Mouse (Mus musculus): ENCODE measurements around the gene Cox14. TPM values are rescaled to one million over a fixed set of nuclear protein-coding genes. Genes with fewer than 3 reads are reported as not detected.
A peak's percentile ranks its signal among the peaks of the same experiment; 100 is the strongest.

Gene Cox14
- polyA plus RNA-seq, 1 experiment from 2014 or later: 241 TPM

DNA sequence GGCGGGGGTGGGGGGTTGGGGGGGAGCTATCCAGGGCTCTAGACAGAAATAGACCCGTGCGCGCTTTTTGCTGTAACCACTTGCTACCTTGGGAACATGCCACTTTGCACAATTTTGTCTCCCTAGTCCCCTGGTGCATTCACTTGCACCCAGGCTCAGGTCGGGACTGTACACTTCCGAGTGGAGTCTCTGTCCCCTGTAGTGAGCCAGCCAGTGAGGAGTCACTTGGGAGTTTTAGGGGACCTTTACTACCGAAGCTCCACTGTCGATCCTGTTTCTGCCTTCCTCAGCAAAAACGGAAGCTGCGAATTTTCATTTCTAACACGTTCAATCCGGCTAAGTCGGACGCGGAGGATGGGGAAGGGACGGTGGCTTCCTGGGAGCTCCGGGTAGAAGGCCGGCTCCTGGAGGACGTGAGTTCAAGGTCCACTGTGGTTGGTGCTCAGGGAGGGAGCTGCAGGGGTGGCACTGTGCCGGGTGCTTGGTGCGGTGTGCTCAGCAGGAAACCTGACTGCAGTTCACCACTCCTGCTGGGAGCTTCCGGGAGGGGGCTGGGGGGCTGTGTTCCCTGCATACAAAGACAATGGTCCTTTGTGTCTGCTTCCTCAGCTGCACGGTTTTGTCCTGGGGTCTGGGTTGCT lies 21.3 kb upstream of the Cox14 start:
- peak overlapping the region; percentile 42 for H3K4me3 ChIP-seq (ENCODE audit: low read length)
- H3K4me1 ChIP-seq (ENCODE audit: control insufficient read depth, insufficient read depth, low read length): peaks cover 37% of the 10 kb centered on the region
- peak overlapping the region; percentile 95 for H3K27ac ChIP-seq (ENCODE audit: low read length)
- H3K36me3 ChIP-seq (ENCODE audit: control insufficient read depth, insufficient read depth): peaks cover 29% of the 10 kb centered on the region
- no peaks in the 10 kb centered on the region for H3K9me3 ChIP-seq (replicated peaks; ENCODE audit: control insufficient read depth, low read length)
- peak overlapping the region; percentile 82 for H3K4me2 ChIP-seq (ENCODE audit: low read depth, low read length)
- no peaks in the 10 kb centered on the region for H3K27me3 ChIP-seq (ENCODE audit: control insufficient read depth, insufficient read depth, low read length)
- no peak for ATAC-seq (replicated peaks; ENCODE audit: extremely low read depth, insufficient read depth, low FRiP score)
- 38% methylated on average over 23 of the region's 23 CpGs for WGBS
- peak overlapping the region; percentile 70 for H3K9ac ChIP-seq (ENCODE audit: low read length)

DNA sequence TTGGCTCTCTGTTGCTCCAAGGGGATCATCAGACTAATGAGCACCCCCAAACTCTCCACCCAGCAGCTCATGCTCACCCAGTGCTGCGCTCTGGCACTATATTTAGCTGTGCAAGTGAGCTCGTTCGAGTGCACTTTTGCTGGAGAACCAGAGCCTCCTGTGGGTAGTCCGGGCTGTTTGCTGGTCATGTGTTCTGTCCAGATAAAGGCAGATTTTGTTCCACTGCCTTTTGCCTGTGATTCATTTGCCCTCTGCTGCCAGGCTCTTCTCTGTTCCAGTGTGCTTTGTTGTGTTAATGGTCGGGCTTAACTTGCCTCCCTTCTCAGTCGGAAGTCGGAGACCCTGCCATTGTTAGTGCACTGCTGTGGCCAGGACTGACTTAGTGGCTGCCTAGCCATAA lies 20.5 kb upstream of the Cox14 start:
- WGBS: 37% methylated on average over 7 of the region's 7 CpGs
- Histone ChIP-seq H3K4me1 (ENCODE audit: control insufficient read depth, insufficient read depth, low read length) (peaks cover 37% of the 10 kb centered on the region), H3K9me3 (replicated peaks; ENCODE audit: control insufficient read depth, low read length) (no peaks in the 10 kb centered on the region), H3K27ac (ENCODE audit: low read length) (peak overlapping the region; percentile 95), H3K9ac (ENCODE audit: low read length) (peak overlapping the region; percentile 70), H3K4me3 (ENCODE audit: low read length) (peak overlapping the region; percentile 42), H3K27me3 (ENCODE audit: control insufficient read depth, insufficient read depth, low read length) (no peaks in the 10 kb centered on the region), H3K36me3 (ENCODE audit: control insufficient read depth, insufficient read depth) (peaks cover 36% of the 10 kb centered on the region), H3K4me2 (ENCODE audit: low read depth, low read length) (peak overlapping the region; percentile 82)
- peak; percentile 54 for ATAC-seq (replicated peaks; ENCODE audit: extremely low read depth, insufficient read depth, low FRiP score)

GRCm38 (mm10) chr15:99705440-99706048 lies 19.9 kb upstream of the Cox14 start, which contains the start of gene Gm17349:
Gene Gm17349, minus strand, starts transcription at chr15:99705490.
- H3K36me3 ChIP-seq (ENCODE audit: control insufficient read depth, insufficient read depth): peaks cover 42% of the 10 kb centered on the region

DNA sequence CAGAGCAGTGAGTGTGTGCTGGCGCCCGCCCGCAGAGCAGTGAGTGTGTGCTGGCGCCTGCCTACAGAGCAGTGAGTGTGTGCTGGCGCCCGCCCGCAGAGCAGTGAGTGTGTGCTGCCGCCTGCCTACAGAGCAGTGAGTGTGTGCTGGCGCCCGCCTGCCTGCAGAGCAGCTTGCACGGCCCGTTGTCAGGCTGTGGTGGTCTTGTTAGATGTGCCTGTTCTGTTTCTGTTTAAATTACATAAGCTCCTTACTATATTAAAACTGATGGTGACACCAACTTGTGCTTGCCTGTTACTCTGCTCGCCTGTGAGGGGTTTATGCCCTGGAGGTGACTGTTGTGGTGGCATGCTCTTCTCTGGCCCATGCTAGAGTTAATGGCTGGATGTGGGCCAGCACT lies 17.2 kb upstream of the Cox14 start:
- Histone ChIP-seq H3K4me1 (ENCODE audit: control insufficient read depth, insufficient read depth, low read length) (peaks cover 23% of the 10 kb centered on the region), H3K36me3 (ENCODE audit: control insufficient read depth, insufficient read depth) (peaks cover 64% of the 10 kb centered on the region), H3K9me3 (replicated peaks; ENCODE audit: control insufficient read depth, low read length) (no peaks in the 10 kb centered on the region), H3K4me2 (ENCODE audit: low read depth, low read length) (no peak overlapping the region), H3K27me3 (ENCODE audit: control insufficient read depth, insufficient read depth, low read length) (no peaks in the 10 kb centered on the region), H3K27ac (ENCODE audit: low read length) (no peak overlapping the region), H3K4me3 (ENCODE audit: low read length) (no peak overlapping the region), H3K9ac (ENCODE audit: low read length) (no peak overlapping the region)
- 95% methylated on average over 13 of the region's 13 CpGs for WGBS
- no peak for ATAC-seq (replicated peaks; ENCODE audit: extremely low read depth, insufficient read depth, low FRiP score)

More at GRCm38 (mm10) chr15:99705440-99706048, 19.9 kb upstream of the Cox14 start, which contains the start of gene Gm17349:
- Histone ChIP-seq H3K9ac (ENCODE audit: low read length) (peak within 1 kb of the TSS; percentile 70), H3K9me3 (replicated peaks; ENCODE audit: control insufficient read depth, low read length) (no peaks in the 10 kb centered on the region), H3K4me2 (ENCODE audit: low read depth, low read length) (peak within 1 kb of the TSS; percentile 82), H3K4me3 (ENCODE audit: low read length) (peak within 1 kb of the TSS; percentile 42), H3K27me3 (ENCODE audit: control insufficient read depth, insufficient read depth, low read length) (no peaks in the 10 kb centered on the region), H3K4me1 (ENCODE audit: control insufficient read depth, insufficient read depth, low read length) (peaks cover 37% of the 10 kb centered on the region), H3K27ac (ENCODE audit: low read length) (peak within 1 kb of the TSS; percentile 95)
- WGBS: 69% methylated on average over 11 of the region's 11 CpGs
- no peak for ATAC-seq (replicated peaks; ENCODE audit: extremely low read depth, insufficient read depth, low FRiP score)

DNA sequence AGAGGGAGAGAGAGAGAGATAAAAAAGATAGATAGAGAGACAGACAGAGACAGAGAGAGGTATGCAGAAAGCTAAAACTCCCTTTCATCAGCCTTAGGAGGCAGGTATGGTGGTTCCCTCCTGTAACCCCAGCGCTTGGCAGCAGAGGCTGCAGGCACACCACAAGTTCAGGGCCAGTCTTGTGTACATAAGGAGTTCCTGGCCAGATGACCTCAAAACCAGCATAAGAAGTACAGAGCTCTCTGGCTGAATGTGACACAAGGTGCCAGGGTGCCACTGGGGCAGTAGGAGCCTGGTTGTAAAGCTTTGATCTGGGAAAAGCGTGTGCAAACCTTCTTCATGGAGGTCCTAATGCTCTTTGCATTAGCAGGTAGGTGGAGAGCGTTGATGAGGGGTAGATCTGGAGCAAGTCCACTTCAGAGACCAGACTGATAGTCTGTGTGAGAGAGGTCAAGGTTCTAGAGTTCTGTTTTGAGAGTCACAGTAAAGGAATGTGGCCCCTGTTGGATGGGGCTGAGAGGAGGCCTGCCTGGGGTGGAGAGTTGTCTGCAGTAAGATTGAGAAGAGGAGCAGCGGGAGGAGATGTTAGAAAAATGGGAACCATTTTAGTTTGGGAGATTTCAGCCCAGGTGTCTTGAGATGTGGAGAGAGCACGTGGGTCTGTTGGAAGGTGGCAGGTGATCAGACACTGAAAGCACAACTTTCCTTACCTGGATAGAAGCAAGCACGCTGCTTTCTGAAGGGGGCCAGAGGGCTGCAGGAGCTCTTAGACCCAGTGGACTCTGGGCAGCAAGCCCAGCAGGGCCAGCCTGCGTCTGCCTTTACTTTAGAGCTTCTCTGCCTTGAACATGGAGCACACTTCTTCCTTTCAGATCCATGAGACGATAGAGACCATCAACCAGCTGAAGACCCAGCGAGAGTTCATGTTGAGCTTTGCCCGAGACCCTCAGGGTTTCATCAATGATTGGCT lies 14.9 kb upstream of the Cox14 start:
- peaks cover 15% of the 10 kb centered on the region for H3K4me1 ChIP-seq (ENCODE audit: control insufficient read depth, insufficient read depth, low read length)
- peaks cover 69% of the 10 kb centered on the region for H3K36me3 ChIP-seq (ENCODE audit: control insufficient read depth, insufficient read depth)
- H3K27me3 ChIP-seq (ENCODE audit: control insufficient read depth, insufficient read depth, low read length): no peaks in the 10 kb centered on the region
- H3K4me3 ChIP-seq (ENCODE audit: low read length): no peak overlapping the region
- no peaks in the 10 kb centered on the region for H3K9me3 ChIP-seq (replicated peaks; ENCODE audit: control insufficient read depth, low read length)
- 85% methylated on average over 10 of the region's 10 CpGs for WGBS
- no peak overlapping the region for H3K4me2 ChIP-seq (ENCODE audit: low read depth, low read length)
- no peak for ATAC-seq (replicated peaks; ENCODE audit: extremely low read depth, insufficient read depth, low FRiP score)
- no peak overlapping the region for H3K27ac ChIP-seq (ENCODE audit: low read length)
- H3K9ac ChIP-seq (ENCODE audit: low read length): no peak overlapping the region

- no peak overlapping the region for H3K4me3 ChIP-seq (ENCODE audit: low read length)
- 65% methylated on average over 3 of the region's 3 CpGs for WGBS
These were observed 13.9 kb upstream of the Cox14 start for GRCm38 (mm10) chr15:99711491-99711890.

DNA sequence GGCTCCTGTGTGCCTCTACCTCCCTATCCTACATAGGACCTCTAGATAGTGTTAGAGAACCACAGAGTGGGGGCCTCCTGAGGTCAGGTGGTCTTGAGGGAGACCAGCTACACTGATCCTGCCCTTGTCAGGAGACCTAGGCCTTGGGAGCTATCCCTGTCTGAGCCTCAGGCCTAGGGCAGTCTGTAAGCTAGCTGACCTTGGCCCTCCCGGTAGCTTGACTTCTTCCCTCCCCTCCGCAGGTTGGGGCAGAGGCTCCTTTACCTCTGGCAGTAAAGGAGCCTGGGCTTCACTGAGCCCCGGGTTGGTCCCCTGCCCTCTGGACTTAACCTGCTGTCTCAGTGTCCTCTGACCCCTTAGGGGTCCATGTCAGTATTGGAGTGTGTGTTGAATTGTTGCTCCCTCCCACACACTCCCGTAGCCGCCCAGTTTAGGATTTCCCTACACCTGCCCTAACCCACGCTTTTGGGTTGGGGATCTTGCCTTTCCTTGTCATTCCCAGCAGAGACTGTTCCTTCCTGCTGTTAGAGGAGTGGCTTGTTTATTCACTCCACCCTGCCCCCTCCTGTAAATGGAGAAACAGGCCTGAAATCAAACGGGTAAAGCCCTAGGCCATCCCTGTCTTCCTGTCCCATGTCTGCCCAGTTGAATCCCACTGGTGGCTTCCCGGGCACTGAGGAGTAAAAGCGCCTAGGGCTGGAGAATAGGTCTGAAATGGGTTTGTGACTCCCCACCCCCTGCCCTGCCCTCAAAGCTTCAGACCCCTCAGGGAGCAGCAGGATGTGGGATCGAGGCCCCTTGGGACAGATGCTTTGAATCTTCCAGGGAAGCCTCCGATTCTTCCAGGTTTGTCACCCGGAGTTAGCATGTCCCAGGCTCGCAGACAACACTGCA lies 12.5 kb upstream of the Cox14 start:
- H3K27ac ChIP-seq (ENCODE audit: low read length): peak overlapping the region; percentile 82
- WGBS: 65% methylated on average over 13 of the region's 13 CpGs
- H3K36me3 ChIP-seq (ENCODE audit: control insufficient read depth, insufficient read depth): peaks cover 52% of the 10 kb centered on the region
- peak overlapping the region; percentile 61; the same call in 1 of the 2 replicates for H3K9ac ChIP-seq (ENCODE audit: low read length)
- peaks cover 19% of the 10 kb centered on the region for H3K4me1 ChIP-seq (ENCODE audit: control insufficient read depth, insufficient read depth, low read length)
- ATAC-seq (replicated peaks; ENCODE audit: extremely low read depth, insufficient read depth, low FRiP score): no peak
- H3K4me3 ChIP-seq (ENCODE audit: low read length): no peak overlapping the region
- no peaks in the 10 kb centered on the region for H3K27me3 ChIP-seq (ENCODE audit: control insufficient read depth, insufficient read depth, low read length)
- no peaks in the 10 kb centered on the region for H3K9me3 ChIP-seq (replicated peaks; ENCODE audit: control insufficient read depth, low read length)
- no peak overlapping the region for H3K4me2 ChIP-seq (ENCODE audit: low read depth, low read length)

More at GRCm38 (mm10) chr15:99711491-99711890, 13.9 kb upstream of the Cox14 start:
- no peak for ATAC-seq (replicated peaks; ENCODE audit: extremely low read depth, insufficient read depth, low FRiP score)
- peaks cover 15% of the 10 kb centered on the region for H3K4me1 ChIP-seq (ENCODE audit: control insufficient read depth, insufficient read depth, low read length)
- no peaks in the 10 kb centered on the region for H3K27me3 ChIP-seq (ENCODE audit: control insufficient read depth, insufficient read depth, low read length)
- H3K27ac ChIP-seq (ENCODE audit: low read length): no peak overlapping the region
- no peak overlapping the region for H3K9ac ChIP-seq (ENCODE audit: low read length)
- no peaks in the 10 kb centered on the region for H3K9me3 ChIP-seq (replicated peaks; ENCODE audit: control insufficient read depth, low read length)
- peaks cover 64% of the 10 kb centered on the region for H3K36me3 ChIP-seq (ENCODE audit: control insufficient read depth, insufficient read depth)
- H3K4me2 ChIP-seq (ENCODE audit: low read depth, low read length): no peak overlapping the region

DNA sequence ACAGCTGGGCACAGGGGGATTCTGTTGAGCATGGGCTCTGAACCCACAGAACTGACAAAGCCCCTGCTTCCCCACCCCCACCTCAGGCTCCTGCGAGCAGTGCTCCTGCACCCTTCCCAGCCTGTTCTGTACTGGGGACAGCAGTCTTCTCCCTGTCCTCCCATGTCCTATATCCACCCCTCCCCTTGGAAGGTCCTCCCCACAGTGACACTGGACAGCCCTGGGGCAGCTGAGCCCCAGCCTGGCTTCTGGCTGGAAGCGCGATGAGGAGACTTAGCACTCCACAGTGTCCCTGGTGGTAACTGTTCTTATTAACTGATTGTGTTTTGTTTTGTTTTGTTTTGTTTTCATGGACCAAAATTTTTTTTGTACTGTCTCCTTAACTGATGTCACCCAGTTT lies 11.8 kb upstream of the Cox14 start:
- H3K27ac ChIP-seq (ENCODE audit: low read length): peak overlapping the region; percentile 82
- H3K9me3 ChIP-seq (replicated peaks; ENCODE audit: control insufficient read depth, low read length): no peaks in the 10 kb centered on the region
- 67% methylated on average over 3 of the region's 3 CpGs for WGBS
- no peak overlapping the region for H3K4me2 ChIP-seq (ENCODE audit: low read depth, low read length)
- peaks cover 46% of the 10 kb centered on the region for H3K36me3 ChIP-seq (ENCODE audit: control insufficient read depth, insufficient read depth)
- ATAC-seq (replicated peaks; ENCODE audit: extremely low read depth, insufficient read depth, low FRiP score): no peak
- H3K4me3 ChIP-seq (ENCODE audit: low read length): no peak overlapping the region
- no peaks in the 10 kb centered on the region for H3K27me3 ChIP-seq (ENCODE audit: control insufficient read depth, insufficient read depth, low read length)
- peaks cover 19% of the 10 kb centered on the region for H3K4me1 ChIP-seq (ENCODE audit: control insufficient read depth, insufficient read depth, low read length)
- H3K9ac ChIP-seq (ENCODE audit: low read length): peak overlapping the region; percentile 61

Measured in heart, embryonic 16.5 days (tissue).